Mouse (Mus musculus): ENCODE measurements around the gene Zc3h12c. TPM values are rescaled to one million over a fixed set of nuclear protein-coding genes. Genes with fewer than 3 reads are reported as not detected.

Zc3h12c gene
- total and polyA plus RNA-seq, 2 experiments from 2014 or later: 3.5 to 10.8 TPM

DNA sequence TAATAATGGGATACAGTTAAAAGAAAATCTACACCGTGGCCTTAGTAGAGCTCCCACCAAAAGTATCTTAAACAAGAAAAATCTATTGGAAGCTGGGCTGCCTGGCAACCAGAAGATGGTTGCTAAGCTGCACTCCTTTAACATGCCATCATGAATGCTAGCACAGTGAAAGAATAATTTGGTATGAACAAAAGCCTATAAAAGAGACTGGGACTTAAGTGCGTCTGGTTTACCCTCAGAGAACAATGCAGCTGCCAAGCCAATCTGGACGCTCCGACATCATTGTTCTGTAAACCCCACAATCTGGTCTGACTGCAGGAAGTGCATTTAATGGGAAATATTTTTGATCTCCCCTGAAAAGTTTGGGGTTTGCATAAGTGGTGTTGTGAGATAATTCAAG lies 22.1 kb downstream of the Zc3h12c start:
- 10% methylated on average over 4 of the region's 4 CpGs for WGBS
- Histone ChIP-seq H3K4me2 (ENCODE audit: low read depth, low read length) (peak overlapping the region; percentile 39), H3K9ac (replicated peaks; ENCODE audit: low read length) (no peak overlapping the region), H3K4me3 (ENCODE audit: low read length) (no peak overlapping the region), H3K36me3 (ENCODE audit: insufficient read depth, low read length) (no peaks in the 10 kb centered on the region), H3K27ac (no peak overlapping the region), H3K4me1 (ENCODE audit: insufficient read depth, low read length) (peaks cover 7% of the 10 kb centered on the region; the same call in 1 of the 2 replicates), H3K9me3 (ENCODE audit: low read length) (no peaks in the 10 kb centered on the region), H3K27me3 (ENCODE audit: insufficient read depth, low read length) (no peaks in the 10 kb centered on the region)
- TF ChIP-seq CTCF (IDR thresholded peaks at IDR 0.05; ENCODE audit: low read depth): no peak
- ATAC-seq (peak; percentile 71), DNase-seq (ENCODE audit: low spot score) (peak; percentile 51)

- H3K4me2 ChIP-seq (ENCODE audit: low read depth, low read length): no peak overlapping the region
- H3K36me3 ChIP-seq (ENCODE audit: insufficient read depth, low read length): no peaks in the 10 kb centered on the region
- no peak overlapping the region for H3K4me3 ChIP-seq (ENCODE audit: low read length)
- H3K27me3 ChIP-seq (ENCODE audit: insufficient read depth, low read length): no peaks in the 10 kb centered on the region
- ATAC-seq: no peak
- 94% methylated on average over 2 of the region's 2 CpGs for WGBS
- H3K9me3 ChIP-seq (ENCODE audit: low read length): no peaks in the 10 kb centered on the region
- DNase-seq (ENCODE audit: low spot score): no peak
- H3K9ac ChIP-seq (replicated peaks; ENCODE audit: low read length): no peak overlapping the region
- no peak overlapping the region for H3K27ac ChIP-seq
- no peak for TF ChIP-seq CTCF (IDR thresholded peaks at IDR 0.05; ENCODE audit: low read depth)
- H3K4me1 ChIP-seq (ENCODE audit: insufficient read depth, low read length): no peaks in the 10 kb centered on the region
These were observed 35.6 kb downstream of the Zc3h12c start for GRCm38 (mm10) chr9:52132771-52133170.

DNA sequence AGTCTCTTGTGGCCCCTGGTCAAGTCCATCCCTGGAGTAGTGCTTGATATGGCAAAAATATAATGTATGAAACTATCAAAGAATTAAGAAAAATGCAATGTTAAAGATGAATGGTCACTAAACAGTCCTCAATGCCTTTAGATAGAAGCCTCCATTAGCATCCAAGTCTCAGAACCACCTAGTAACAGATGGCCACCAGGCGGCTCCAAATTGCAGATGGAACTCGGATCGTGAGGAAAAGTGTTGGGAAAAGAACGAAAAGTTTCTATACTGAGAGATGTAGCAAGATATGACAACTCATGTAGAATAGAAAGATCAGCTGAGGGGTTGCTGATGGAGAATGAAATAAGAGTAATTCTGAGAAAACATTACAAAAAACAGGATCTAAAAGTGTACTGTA lies 38.0 kb downstream of the Zc3h12c start:
- no peak for DNase-seq (ENCODE audit: low spot score)
- Histone ChIP-seq H3K9ac (replicated peaks; ENCODE audit: low read length) (no peak overlapping the region), H3K27ac (no peak overlapping the region), H3K36me3 (ENCODE audit: insufficient read depth, low read length) (no peaks in the 10 kb centered on the region), H3K4me2 (ENCODE audit: low read depth, low read length) (no peak overlapping the region), H3K27me3 (ENCODE audit: insufficient read depth, low read length) (no peaks in the 10 kb centered on the region), H3K4me1 (ENCODE audit: insufficient read depth, low read length) (no peaks in the 10 kb centered on the region), H3K4me3 (ENCODE audit: low read length) (no peak overlapping the region), H3K9me3 (ENCODE audit: low read length) (no peaks in the 10 kb centered on the region)
- peak; percentile 53 for TF ChIP-seq CTCF (IDR thresholded peaks at IDR 0.05; ENCODE audit: low read depth)
- WGBS: 71% methylated on average over 4 of the region's 4 CpGs
- no peak for ATAC-seq

DNA sequence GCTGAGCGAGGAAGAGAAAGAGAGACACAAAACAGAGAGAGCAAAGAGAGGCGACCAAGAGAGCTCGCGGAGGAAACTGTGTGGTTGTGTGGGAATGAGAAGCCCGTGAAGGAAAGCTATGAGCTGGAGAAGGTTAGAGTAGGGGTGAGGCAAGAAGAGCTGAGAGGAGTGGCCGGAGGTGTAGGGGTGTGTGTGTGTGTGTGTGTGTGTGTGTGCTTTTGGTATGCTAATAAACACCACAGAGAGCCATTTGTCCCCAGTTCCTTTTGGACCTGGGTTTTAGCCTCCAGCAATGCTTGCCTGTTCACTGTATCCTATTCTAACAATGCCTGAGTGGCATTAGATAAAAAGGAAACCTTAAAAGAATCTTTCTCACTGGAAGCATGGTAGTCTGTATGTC lies 43.1 kb downstream of the Zc3h12c start:
- H3K4me1 ChIP-seq (ENCODE audit: insufficient read depth, low read length): no peaks in the 10 kb centered on the region
- no peak overlapping the region for H3K9ac ChIP-seq (replicated peaks; ENCODE audit: low read length)
- DNase-seq (ENCODE audit: low spot score) (no peak), ATAC-seq (no peak)
- H3K4me3 ChIP-seq (ENCODE audit: low read length): no peak overlapping the region
- H3K4me2 ChIP-seq (ENCODE audit: low read depth, low read length): no peak overlapping the region
- H3K36me3 ChIP-seq (ENCODE audit: insufficient read depth, low read length): no peaks in the 10 kb centered on the region; the same call in 1 of the 2 replicates
- no peaks in the 10 kb centered on the region for H3K9me3 ChIP-seq (ENCODE audit: low read length)
- WGBS: 95% methylated on average over 6 of the region's 6 CpGs
- H3K27ac ChIP-seq: no peak overlapping the region
- no peaks in the 10 kb centered on the region for H3K27me3 ChIP-seq (ENCODE audit: insufficient read depth, low read length)
- no peak for TF ChIP-seq CTCF (IDR thresholded peaks at IDR 0.05; ENCODE audit: low read depth)

DNA sequence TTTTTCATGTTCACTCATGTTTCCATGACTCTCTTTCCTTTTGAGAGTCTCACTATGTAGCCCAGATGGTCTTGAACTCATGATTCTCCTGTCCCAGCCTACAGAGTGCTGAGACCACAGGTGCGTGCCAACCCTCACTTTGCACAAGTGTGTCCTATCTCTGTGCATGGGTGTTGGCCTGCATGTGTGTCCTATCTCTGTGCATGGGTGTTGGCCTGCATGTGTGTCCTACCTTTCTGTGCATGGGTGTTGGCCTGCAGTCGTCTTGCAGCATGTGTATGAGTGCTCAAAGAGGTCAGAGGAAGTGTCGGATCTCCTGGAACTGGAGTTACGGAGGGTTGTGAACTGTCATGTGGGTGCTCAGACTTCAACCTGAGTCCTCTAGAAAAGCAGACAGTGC lies 49.2 kb downstream of the Zc3h12c start:
- Histone ChIP-seq H3K27me3 (ENCODE audit: insufficient read depth, low read length) (no peaks in the 10 kb centered on the region), H3K9me3 (ENCODE audit: low read length) (no peaks in the 10 kb centered on the region), H3K4me3 (ENCODE audit: low read length) (no peak overlapping the region), H3K27ac (no peak overlapping the region), H3K36me3 (ENCODE audit: insufficient read depth, low read length) (peaks cover 23% of the 10 kb centered on the region), H3K9ac (replicated peaks; ENCODE audit: low read length) (no peak overlapping the region), H3K4me2 (ENCODE audit: low read depth, low read length) (no peak overlapping the region), H3K4me1 (ENCODE audit: insufficient read depth, low read length) (no peaks in the 10 kb centered on the region)
- ATAC-seq (no peak), DNase-seq (ENCODE audit: low spot score) (no peak)
- no peak for TF ChIP-seq CTCF (IDR thresholded peaks at IDR 0.05; ENCODE audit: low read depth)
- 91% methylated on average over 4 of the region's 4 CpGs for WGBS

GRCm38 (mm10) chr9:52113091-52113490 lies 55.3 kb downstream of the Zc3h12c start:
- WGBS: 93% methylated on average over 5 of the region's 5 CpGs
- no peak for DNase-seq (ENCODE audit: low spot score)

GRCm38 (mm10) chr9:52110738-52111137 lies 57.6 kb downstream of the Zc3h12c start:
- Histone ChIP-seq H3K4me3 (ENCODE audit: low read length) (no peak overlapping the region), H3K4me1 (ENCODE audit: insufficient read depth, low read length) (no peaks in the 10 kb centered on the region), H3K27me3 (ENCODE audit: insufficient read depth, low read length) (no peaks in the 10 kb centered on the region), H3K9ac (replicated peaks; ENCODE audit: low read length) (no peak overlapping the region), H3K27ac (no peak overlapping the region), H3K36me3 (ENCODE audit: insufficient read depth, low read length) (peaks cover 6% of the 10 kb centered on the region; the same call in 1 of the 2 replicates), H3K4me2 (ENCODE audit: low read depth, low read length) (no peak overlapping the region), H3K9me3 (ENCODE audit: low read length) (no peaks in the 10 kb centered on the region)
- DNase-seq (ENCODE audit: low spot score) (no peak), ATAC-seq (no peak)
- 83% methylated on average over 3 of the region's 3 CpGs for WGBS
- no peak for TF ChIP-seq CTCF (IDR thresholded peaks at IDR 0.05; ENCODE audit: low read depth)

More at GRCm38 (mm10) chr9:52113091-52113490, 55.3 kb downstream of the Zc3h12c start:
- ATAC-seq: no peak
- no peak for TF ChIP-seq CTCF (IDR thresholded peaks at IDR 0.05; ENCODE audit: low read depth)
- no peak overlapping the region for H3K9ac ChIP-seq (replicated peaks; ENCODE audit: low read length)
- H3K36me3 ChIP-seq (ENCODE audit: insufficient read depth, low read length): peaks cover 19% of the 10 kb centered on the region
- no peak overlapping the region for H3K27ac ChIP-seq
- H3K4me2 ChIP-seq (ENCODE audit: low read depth, low read length): no peak overlapping the region
- H3K4me1 ChIP-seq (ENCODE audit: insufficient read depth, low read length): no peaks in the 10 kb centered on the region
- no peaks in the 10 kb centered on the region for H3K27me3 ChIP-seq (ENCODE audit: insufficient read depth, low read length)
- no peak overlapping the region for H3K4me3 ChIP-seq (ENCODE audit: low read length)
- H3K9me3 ChIP-seq (ENCODE audit: low read length): no peaks in the 10 kb centered on the region
